ENCODE assay signal across 8 mouse cellular contexts in the genomic region with DNA sequence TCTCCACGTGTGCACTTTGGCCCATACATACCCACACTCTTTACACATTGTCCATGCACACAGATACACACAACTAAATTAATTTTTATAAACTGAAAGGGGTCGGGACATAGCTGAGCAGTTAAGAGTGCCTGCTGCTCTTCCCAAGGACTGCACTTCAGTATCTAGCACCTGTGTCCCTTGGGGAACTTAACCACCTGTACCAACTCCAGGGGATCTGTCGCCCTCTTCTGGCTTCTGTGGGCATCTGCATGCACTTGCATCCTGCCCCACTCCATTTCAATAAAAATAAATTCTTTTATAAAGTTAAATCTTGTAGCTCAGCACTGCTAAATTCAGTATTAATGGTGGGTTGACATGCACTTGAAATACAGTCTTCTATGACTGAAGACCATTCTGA. TPM values are rescaled to one million over a fixed set of nuclear protein-coding genes. Genes with fewer than 3 reads are reported as not detected.
A peak's percentile ranks its signal among the peaks of the same experiment; 100 is the strongest.
DNase-seq lines count a peak whose midpoint lies in the region; ATAC-seq and TF ChIP-seq lines count a peak whose summit lies in the region.

No protein-coding gene starts in this region.

- WGBS in bone marrow, adult 2 months: 53% methylated on average over 3 of the region's 3 CpGs
- 34% methylated on average over 3 of the region's 3 CpGs for WGBS in neural tube, embryonic 15.5 days

- H3K27me3 ChIP-seq in neural tube, embryonic 15.5 days (replicated peaks): no peaks in the 10 kb centered on the region

- H3K4me3 ChIP-seq in bone marrow, adult 2 months (replicated peaks; ENCODE audit: control insufficient read depth, low read depth, low read length): no peak overlapping the region
- H3K4me3 ChIP-seq in neural tube, embryonic 15.5 days (replicated peaks): no peak overlapping the region

- TF ChIP-seq POLR2A in bone marrow, adult 2 months (IDR thresholded peaks at IDR 0.05; ENCODE audit: borderline replicate concordance, control insufficient read depth, low read depth, low read length): no peak

- H3K36me3 ChIP-seq in neural tube, embryonic 15.5 days: no peaks in the 10 kb centered on the region

- no peak overlapping the region for H3K4me2 ChIP-seq in neural tube, embryonic 15.5 days

- no peak overlapping the region for H3K9ac ChIP-seq in neural tube, embryonic 15.5 days (replicated peaks)

- TF ChIP-seq CTCF in bone marrow, adult 2 months (IDR thresholded peaks at IDR 0.05; ENCODE audit: control insufficient read depth, insufficient read depth, low read length): peak; percentile 66

- ATAC-seq in neural tube, embryonic 15.5 days (ENCODE audit: low FRiP score): no peak

- no peak overlapping the region for H3K27ac ChIP-seq in bone marrow, adult 2 months (ENCODE audit: control insufficient read depth, insufficient read depth, low read depth, low read length, poor library complexity)
- no peak overlapping the region for H3K27ac ChIP-seq in neural tube, embryonic 15.5 days (replicated peaks)

- no peaks in the 10 kb centered on the region for H3K4me1 ChIP-seq in bone marrow, adult 2 months (ENCODE audit: control insufficient read depth, insufficient read depth, low read length)
- H3K4me1 ChIP-seq in neural tube, embryonic 15.5 days: no peaks in the 10 kb centered on the region

- peak; percentile 11 for DNase-seq in embryo, embryonic 10 days (ENCODE audit: low spot score)
- no peak for DNase-seq in embryo, embryonic 9.5 days (ENCODE audit: extremely low spot score)
- peak; percentile 35 for DNase-seq in 416B (ENCODE audit: low read depth)
- DNase-seq in lung, postnatal 25 days (ENCODE audit: low spot score): peak; percentile 12
- DNase-seq in yolk sac, embryonic 10.5 days (ENCODE audit: low spot score): no peak
- no peak for DNase-seq in ovary, postnatal 14 days (ENCODE audit: low spot score)

- H3K9me3 ChIP-seq in neural tube, embryonic 15.5 days (replicated peaks): no peaks in the 10 kb centered on the region

RNA-seq across cellular contexts. Expression of gene Rps6ka3, which starts 54.6 kb away (rescaled TPM):
- 10.7 and 13.4 TPM in 2 replicates for polyA plus RNA-seq in bone marrow, adult 2 months (2011; ENCODE audit: insufficient read depth, insufficient read length, low replicate concordance, missing spikeins)
- 3.3 and 4.6 TPM in 2 replicates for polyA plus RNA-seq in neural tube, embryonic 15.5 days (2015; fragmentation: Nextera tagmentation; extraction: Ambion mirVana)

Comparison
In these comparisons a context has a peak if more than half of its experiments do, and no peak if none do; other contexts are left out.
1. DNase-seq: peak in embryo, embryonic 10 days (single experiment), 416B (single experiment) and lung, postnatal 25 days (single experiment); none in embryo, embryonic 9.5 days (single experiment), yolk sac, embryonic 10.5 days (single experiment) and ovary, postnatal 14 days (single experiment).